Mouse (Mus musculus) adrenal gland, adult 2 months (tissue): ENCODE measurements around the gene Lama5. TPM values are rescaled to one million over a fixed set of nuclear protein-coding genes. Genes with fewer than 3 reads are reported as not detected.

Source experiments
- DNase-seq: peaks from one replicate; pipeline ENCODE4 v3.0.0; 2021
- polyA plus RNA-seq: library from polyadenylated mRNA; depleted of rRNA; stranded (reverse); fragments of >200 nt; gene quantifications from 2 replicates; pipeline ENCODE4 v1.2.3, GENCODE M21; 2012
- total RNA-seq, 2 experiments: library from RNA; stranded (reverse); gene quantifications; 2 replicates each; pipeline ENCODE4 v1.2.3; 2021

Gene Lama5
- total and polyA plus RNA-seq, 3 experiments = 30.7 to 41.7 (median 35.0) TPM

DNA sequence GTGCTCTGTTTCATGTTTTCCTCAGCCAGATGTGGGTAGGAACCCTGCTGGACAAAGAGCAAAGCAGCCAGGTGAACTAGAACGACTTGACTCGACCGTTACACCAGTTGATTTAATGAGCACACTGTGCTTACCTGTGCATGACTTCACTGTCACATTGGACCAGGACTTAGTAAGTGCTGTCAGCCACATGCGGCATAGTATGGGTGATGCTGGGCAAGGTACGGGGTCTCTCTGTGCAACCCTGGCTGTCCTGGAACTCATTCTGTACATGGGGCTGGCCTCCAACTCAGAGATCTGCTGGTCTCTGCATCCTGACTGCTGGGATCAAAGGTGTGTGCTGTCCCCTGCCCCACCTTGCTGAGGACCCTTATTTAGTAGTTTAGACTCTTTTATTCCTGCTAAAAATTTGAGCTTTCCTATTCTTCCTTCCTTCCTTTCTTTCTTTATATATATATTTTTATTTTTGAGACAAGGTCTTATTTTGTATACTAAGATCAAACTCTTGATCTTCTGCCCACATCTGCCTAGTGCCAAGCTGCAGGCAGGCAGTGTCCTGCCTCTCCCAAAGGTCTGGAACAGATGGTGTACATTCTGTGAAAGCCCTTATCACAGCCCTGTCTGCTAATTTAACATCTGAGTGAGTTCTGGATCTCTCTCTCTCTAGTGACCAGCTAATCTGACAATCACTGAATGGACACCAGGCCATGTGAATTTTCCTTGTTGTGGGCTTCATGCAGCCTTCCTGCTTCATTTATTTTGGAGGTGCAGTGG lies 29.0 kb upstream of the Lama5 start:
- no peak for DNase-seq

DNA sequence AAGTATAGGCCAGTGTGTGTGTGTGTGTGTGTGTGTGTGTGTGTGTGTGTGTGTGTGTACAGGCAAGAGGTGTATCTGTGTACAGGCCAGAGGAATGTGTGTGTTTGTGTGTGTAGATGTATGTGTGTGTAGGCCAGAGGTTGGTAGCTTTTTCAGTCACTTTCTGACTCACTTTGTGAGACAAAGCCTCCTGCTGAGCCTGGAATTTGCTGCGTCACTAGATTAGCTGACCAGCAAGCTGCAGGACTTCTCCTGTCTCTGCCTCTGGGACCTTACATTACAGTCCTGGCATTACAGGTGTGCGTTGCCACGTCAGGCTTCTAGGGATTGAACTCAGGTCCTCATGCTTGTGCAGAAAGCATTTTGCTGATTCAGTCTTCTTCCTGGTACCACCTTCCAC lies 26.2 kb upstream of the Lama5 start:
- DNase-seq = no peak

DNA sequence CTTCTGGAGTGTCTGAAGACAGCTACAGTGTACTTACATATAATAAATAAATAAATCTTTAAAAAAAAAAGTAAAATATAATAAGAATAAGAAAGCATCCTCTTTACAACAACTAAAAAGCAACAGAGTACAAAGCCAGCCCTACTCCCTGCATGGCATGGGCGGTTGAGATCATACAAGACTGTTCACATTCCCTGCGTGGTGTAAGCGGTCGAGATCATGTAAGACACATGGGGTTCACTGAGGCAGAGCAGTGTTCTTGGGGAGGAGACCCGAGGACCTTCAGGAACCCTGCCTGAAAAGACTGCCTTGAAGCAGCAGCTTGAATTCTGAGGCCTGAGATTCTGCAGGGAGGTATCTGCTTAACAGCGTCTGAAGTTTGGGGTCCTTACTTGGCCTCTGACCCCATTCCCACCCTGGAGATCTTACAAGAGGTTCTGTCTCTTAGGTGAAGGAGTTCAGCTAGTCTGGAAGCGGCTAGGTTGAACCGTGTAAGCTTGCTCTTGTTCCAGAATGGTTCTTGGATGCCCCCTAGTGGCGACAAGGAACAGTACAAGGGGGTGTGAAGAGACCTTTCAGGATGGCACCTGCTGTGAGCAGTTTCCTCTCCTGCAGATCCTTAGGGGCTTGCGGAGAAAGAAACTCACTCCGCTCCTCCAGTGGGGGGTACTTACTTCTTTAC lies 25.4 kb upstream of the Lama5 start:
- DNase-seq = peak; percentile 84

DNA sequence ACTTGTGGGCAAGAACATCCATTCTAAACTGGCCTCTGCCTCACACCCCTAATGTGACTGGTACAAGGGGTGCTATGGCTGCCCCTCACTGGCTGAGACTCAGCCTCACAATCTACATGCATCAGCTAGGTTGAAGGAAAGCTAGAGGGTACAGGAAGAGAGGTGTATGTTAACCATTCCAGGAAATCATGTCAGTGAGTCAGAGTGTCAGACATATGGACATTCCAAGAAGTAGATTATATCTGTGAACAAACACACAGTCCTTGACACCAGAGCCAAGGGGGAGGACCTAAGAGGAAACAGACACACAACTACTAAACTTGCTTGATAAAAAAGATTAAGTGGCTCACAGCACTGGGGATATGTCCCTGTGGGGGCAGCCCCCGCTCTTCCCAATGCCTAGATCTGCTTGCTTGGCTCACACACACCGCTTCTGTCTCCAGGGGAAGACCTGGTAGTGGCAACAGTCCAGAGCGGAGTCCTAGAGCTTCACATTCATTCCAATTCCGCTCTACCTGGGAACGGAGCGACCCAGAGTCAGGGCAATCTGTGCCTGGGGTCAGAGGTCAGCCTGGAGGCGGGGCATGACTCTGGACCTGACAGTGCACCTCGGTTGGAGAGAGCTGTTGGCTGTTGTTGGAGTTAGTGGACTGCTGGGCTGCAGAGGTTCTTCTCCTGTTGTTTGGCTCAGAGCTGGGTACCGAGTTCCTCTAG lies 23.4 kb upstream of the Lama5 start:
- DNase-seq = no peak

DNA sequence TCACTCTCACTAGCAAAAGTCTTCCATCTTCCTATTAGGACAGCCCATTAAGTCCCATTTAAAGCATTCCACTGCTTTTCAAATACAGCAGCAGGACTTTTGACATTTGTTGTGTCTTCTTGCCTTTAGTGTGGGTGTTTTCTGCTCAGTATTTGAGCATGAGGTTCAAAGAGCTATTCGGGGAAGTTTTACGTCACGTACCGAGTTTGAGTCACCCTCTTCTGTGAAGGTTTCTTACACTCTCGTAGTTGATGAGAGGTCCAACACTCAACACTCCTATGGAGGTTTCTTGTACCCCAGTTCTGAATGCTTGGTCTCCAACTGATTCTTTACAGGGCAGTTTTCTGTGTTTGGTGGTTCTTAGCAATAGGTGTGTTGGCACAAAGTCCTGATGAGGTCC lies 22.3 kb upstream of the Lama5 start:
- DNase-seq = no peak

DNA sequence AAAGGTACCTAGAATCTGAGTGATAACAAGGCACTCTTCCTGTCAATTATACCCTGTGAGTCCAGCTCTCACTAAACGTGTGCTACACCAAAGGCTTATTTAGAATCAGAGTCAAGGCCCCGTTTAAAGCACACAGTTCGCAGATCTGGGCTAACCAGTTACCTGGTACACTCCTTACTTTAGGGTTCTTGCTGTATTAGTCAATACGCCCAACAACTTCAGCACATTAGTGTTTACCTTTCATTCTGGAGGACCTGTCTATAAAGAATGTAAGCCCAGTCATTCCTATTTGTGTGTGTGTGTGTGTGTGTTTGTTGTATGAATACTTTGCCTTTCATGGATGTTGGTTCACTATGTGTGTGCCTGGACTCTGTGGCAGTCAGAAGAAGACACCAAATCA lies 17.4 kb upstream of the Lama5 start:
- no peak for DNase-seq

DNA sequence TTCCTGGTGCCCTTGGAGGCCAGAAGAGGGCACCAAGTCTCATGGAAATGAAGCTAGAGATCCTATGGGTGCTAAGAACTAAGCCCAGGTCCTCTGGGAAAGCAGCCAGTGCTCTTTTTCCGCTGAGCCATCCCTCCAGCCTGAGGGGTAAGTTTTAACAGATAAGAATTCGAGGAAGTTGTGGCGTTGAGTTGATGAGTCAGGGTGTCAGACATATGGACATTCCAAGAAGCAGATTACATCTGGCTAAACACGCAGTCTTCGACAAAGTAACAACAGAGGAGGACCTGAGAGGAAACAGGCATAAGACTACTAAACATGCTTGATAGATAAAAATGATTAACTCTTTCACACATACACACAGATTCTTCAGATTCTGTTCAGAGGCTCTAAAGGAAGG lies 12.9 kb upstream of the Lama5 start:
- DNase-seq = no peak

DNA sequence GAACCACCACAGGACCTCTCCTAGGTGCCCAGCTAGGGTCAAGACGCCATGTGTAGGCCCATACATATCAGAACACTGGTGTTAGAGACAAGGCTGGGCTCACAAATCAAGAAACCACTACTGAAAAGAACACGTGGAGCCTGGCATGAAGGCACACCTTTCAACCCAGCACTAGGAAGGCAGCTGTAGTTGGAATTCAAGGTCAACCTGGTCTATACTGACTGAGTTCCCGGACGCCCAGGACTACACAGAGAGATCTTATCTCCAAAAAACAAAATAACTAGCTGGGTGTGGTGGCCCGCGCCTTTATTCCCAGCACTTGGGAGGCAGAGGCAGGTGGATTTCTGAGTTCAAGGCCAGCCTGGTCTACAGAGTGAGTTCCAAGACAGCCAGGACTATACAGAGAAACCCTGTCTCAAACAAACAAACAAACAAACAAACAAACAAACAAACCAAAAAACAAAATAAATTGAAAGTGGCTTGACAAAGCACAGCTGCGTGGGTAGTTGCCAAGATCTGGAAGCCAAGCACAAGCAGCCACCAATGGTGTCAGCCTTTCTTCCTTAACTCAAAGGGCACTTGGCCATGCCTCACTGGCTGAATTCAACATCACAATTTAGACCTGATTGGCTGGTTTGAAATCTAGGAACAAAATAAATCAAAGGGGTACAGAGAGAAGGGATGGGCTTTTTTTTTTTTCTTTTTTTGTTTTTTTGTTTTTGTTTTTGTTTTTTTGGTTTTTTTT lies 12.1 kb upstream of the Lama5 start:
- no peak for DNase-seq

DNA sequence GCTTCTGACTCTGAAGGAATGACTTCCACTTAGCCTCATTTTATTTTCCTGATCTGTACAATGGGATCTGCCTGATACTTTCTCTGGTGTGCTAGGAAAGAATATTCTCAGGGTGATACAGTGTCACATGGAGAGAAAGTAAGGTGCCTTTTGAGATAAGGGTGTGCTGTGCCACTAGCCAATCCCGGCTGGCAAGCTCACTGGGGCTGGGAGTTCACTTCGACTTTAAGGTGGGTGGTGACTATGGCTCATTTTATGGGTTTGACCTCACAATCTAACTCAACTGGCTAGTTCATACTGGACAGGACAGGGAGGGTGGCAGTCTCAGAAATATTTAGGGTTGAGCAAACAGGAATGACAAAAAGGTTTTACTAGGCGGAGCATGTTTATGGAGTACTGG lies 11.3 kb upstream of the Lama5 start:
- no peak for DNase-seq

DNA sequence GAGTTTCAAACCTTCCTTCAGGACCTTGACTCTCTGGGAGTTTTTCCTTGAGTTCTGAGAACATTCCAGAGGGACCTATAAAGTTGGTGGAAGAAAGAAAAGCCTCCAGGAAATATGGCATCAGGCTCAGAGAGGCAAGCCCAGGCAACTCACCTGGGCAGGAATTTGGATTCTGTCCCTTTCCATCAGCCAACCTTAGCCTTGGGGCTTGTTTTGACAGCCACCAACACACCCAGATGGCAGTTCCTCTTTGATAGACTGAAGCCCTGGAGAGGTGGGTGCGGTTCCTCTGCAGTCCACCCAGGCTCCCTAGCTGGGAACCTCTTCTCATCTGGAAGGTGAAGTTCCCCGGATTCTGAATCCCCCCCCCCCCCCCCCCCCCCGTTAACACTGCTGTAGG lies 10.8 kb upstream of the Lama5 start:
- no peak for DNase-seq

DNA sequence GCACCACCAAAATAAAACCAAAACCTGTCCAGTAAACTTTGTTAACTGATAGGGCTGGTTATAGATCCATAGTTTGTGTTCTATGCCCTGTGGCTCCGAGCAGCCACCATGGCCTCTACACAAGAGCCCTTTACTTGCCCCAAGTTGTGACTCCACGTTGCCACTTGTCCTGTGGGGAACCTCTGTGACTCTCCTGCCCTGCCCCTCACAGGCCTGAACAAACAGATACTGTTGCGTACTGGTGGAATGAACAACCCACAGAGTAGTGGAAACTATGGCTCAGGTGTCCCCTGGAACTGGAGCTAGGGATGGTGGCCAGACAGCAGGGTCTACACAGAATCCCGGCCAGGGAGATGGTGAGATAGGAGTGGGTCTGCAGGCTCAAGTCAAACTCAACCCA lies 10.1 kb upstream of the Lama5 start:
- DNase-seq = no peak

DNA sequence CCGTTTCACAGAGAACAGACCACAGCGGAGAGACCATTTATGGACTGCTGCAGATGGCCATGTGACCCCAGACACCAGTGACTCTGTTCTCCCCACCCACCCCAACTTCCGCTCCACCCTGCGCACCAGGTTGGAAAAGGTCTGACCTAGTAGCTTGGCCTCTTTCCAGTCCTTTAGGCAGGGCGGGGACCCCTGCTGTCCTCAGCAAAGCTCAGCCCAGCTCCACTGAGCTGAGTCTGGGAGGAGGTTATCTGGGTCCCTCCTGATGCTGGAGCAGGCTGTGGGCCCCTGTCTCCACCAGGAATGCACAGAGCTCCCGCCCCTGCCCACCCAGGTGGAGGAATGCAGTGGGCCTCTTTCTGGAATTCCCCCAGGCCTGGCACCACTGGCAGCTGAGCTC lies 9.3 kb upstream of the Lama5 start:
- no peak for DNase-seq

DNA sequence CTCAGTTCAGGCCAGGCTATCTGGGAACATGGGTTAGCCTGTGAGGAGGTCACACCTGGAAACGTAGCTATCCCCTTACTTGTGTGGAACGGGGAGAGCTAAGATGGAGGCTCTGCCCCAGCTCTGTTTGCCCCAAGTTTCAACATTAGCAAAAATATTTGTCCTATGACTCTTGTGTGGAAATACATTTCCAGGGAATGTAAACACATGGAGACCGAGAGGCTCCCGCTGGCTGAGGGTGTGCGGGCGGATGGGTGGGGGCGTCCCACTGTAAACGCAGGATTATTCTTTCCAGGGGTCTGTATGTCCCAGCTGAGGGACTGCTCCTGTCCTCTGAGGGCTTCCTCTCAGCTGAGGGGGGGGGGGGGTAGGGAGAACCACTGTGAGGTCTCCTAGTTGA lies 8.7 kb upstream of the Lama5 start:
- no peak for DNase-seq

DNA sequence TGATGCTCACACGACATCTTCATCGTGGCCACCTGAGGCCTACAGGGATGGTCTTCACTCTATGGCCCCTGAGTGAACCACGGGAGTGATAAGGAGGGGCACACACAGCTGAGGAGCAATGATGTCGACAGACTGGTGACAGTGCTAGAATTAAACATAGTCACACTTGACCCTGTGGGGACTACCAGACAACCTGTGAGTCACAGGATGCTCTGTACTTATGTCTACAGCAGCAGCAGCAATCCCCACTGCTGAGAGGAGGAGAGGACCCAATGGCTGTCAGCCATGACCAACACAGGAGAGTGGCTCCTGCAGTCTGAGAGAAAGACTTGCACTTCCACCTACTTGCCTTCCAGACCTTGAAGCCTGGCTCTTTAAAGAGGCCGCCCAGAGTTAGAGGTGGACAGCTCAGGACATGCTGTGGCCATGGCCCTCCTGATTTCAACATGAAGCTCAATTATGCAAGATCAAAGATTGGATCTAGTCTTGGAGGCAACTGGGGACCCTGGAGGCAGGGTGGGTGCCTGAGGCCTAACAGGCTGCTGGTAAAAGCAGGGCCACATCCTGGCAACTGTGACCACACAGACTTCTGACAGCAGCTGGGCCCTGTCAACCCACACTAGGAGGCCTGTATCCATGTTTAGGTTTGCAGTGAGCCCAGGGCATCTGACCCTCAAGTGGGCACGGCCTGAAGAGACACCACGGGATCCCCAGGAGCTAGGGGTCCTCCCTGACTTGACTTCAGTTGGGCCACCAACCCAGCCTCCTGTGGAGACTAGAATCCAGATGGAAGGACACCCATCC lies 7.6 kb upstream of the Lama5 start:
- DNase-seq = peak; percentile 51

DNA sequence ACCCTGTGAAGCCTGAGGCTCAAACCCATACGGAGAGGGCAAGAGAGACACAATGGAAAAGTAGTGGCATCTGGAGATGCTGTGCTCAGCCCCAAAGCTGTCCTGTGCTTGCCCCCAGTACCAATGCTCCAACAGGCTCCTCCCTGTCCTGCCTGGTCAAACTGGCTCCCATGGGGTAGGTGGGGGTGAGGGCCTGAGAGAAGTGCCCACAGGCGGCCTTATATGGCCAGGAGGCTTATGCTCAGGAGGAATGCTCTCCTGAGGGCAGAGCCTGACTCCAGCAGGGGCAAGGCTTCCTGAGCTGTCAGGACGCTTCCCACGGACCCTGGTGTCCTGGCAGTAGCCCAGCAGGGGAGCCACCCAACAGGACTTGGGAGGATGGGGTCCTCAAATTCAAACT lies 4.8 kb upstream of the Lama5 start:
- DNase-seq = no peak

DNA sequence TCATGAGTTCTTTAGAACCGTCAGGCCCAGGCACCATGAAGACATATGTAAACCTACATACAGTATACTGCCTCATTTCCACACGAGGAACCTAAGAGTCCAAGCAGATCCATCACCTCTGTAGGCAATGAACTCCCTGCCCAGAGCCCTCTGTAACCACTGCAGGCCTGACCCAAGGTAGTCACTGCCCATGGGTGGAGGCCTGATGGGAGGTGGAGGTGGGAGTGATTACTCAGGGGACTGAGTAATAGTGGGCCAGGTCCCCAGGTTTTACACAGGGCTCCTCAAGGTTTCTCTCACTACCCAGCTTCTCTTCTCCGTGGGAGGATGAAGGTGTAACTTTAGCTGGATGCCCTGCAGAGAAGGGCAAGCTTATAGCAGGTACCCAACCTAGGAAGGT lies 3.5 kb upstream of the Lama5 start:
- DNase-seq = no peak

DNA sequence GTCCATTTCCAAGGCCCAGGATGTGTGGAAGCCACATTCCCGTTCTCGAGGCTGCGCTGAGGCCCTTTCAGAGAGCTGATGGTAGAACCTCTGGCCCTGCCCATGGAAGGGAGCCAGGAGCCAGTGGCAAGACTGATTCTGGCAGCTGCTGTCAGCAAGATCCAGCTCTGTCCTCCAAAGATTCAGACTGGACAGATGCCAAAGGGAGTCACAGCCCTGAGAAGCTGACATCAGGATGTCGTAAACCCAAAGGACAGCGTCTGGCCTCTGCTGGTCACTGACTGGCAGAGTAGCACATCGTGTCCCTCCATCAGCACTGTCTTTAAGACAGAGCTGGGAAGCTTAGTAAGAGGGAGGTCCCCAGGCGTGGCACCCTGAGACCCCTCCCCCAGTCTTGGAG lies 2.9 kb upstream of the Lama5 start:
- DNase-seq = peak; percentile 93

DNA sequence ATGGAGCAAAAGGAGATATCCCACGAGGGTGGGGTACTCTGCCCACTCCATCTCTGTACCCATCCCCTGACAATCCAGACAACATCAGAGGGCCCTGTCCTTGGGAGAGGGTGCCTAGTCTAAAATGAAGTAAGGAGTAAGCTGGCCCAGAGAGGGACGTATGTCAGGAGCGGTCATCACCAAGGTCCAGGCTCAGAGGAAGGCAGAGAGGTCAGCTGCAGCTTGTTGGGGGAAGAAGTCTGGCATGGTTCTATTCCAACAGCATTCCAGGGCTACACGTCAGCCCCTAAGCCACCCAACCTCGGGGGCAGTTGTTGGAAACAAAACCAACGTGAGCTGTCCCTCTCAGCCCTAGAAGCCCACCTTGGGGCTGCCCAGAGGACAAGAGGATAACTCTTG lies 2.4 kb upstream of the Lama5 start:
- DNase-seq = peak; percentile 66

DNA sequence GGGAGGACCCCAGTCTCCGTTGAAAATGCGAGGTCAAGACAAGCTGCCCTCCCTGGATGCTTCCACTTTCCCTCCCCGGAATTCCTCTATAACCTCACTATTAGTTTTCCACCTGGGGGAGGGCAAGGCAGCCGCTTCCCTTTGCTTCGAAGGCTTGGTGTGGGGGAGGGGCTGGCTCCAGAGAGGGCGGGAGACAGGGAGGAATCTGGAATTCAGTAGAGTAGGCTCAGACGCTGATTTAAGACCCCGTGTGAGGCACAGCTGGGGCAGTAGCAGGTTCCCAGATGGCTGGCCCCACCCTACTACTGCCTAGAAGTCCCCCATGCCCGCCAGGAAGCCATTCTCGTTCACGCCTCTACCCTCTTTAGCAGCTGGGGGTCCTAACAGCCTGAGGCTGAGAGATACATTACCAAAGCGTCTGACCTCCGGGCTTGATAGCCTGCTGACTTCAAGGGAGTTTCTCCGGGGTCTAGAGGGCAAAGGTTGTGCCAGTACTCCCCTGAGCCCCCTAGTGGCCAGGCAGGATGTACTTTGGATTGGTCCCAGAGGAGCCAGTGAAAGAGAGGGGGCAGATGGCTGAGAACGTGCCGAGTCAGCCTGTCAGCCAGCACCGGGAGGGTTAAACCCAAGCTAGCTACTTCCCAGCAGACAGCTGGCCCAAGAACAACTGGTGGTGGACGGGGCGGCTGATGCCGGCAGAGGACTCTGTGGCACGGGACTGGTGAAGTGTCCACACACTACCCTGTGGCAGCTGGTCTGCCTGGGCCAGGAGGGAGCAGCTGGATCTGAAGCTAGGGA lies 1.8 kb upstream of the Lama5 start:
- DNase-seq = peak; percentile 47

DNA sequence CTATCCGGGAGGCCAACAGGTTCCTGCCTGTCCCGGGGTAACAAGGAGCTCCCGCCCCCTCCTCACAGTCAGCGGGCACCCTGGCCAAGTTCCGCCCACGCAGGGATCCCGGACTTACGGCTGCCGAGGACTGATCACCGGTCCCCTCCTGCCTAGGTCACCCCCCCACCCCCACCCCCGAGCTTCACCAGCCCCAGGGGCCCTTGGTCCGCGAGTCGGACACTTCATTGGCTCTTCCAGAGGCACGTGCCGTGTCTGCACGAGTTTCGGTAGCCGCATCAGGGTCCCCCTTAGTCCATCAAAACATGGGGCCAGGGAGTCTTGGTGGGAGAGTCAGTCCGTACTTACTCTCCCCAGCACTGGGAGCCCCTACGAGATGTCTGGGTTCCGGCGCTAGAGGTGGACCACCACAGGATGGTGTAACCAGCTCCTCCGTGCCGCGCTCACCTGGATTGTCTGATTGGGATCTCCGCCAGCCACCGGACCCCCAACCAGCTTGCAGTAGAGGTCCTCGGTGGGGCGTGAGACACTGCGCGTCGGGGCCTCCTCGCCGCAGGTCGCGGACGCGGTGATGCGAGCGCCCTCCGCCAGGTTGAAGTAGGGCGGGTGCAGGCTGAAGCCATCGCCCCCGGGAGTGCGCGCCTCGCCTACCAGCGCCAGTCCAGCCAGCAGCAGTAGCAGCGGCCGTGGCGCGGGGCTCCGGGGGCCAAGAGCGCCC lies 456 bp downstream of the Lama5 start:
- DNase-seq = peak; percentile 66
